ENCODE assay signal across 39 mouse cellular contexts in the genomic region with DNA sequence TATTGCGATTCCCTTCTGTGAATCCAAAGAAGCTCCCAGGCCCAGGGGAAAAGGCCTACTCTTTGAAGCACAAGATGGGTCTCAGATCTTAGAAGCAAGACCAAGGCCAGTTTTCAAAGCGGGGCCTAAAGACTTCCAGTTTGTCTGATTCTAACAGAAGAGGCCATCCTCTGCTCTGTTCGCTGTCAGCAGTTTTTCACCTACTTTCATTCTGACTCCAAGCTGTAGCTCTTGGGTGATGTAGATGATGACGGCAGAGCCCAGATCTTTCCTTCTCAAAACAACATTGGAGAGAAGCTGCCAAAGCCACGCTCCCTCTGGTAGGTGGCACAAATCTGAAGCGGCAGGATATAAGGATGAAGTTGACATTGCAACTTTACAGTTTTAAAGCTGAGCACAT. TPM values are rescaled to one million over a fixed set of nuclear protein-coding genes. Genes with fewer than 3 reads are reported as not detected.
A peak's percentile ranks its signal among the peaks of the same experiment; 100 is the strongest.
DNase-seq lines count a peak whose midpoint lies in the region; ATAC-seq and TF ChIP-seq lines count a peak whose summit lies in the region.
"Had no signal": no experiment of that assay in that cellular context is flagged by ENCODE, and none has a peak within 500 bp of the region (broad histone marks: within the 10 kb centered on the region; RNA-seq: fewer than 3 reads in every experiment).

No protein-coding gene starts in this region.

- peak overlapping the region; percentile 90 for H3K4me2 ChIP-seq in CH12.LX (ENCODE audit: insufficient read depth, low read depth, poor library complexity, severe bottlenecking)
- no peak overlapping the region for H3K4me2 ChIP-seq in hindbrain, embryonic 14.5 days (replicated peaks)
- H3K4me2 ChIP-seq: embryonic facial prominence, embryonic 15.5 days; forebrain, embryonic 12.5 days; heart, embryonic 13.5 days; hindbrain, embryonic 15.5 days; intestine, embryonic 15.5 days; limb, embryonic 12.5 days; liver, embryonic 12.5 days; midbrain, embryonic 15.5 days; neural tube, embryonic 15.5 days had no signal

- H3K79me2 ChIP-seq in CH12.LX (replicated peaks; ENCODE audit: control insufficient read depth, extremely low read depth, insufficient read depth, poor library complexity, severe bottlenecking) (no peaks in the 10 kb centered on the region), MEL (ENCODE audit: control insufficient read depth, insufficient read depth, low read length, poor library complexity) (no peaks in the 10 kb centered on the region)

- H3K4me1 ChIP-seq in CH12.LX (ENCODE audit: control insufficient read depth in 1 of 2, insufficient read depth in 2 of 2) (peaks cover 27 to 64% of the 10 kb centered on the region in 2 experiments), MEL (ENCODE audit: control insufficient read depth in 1 of 2, insufficient read depth in 2 of 2, low read length in 2 of 2) (peaks cover 18 to 27% of the 10 kb centered on the region in 2 experiments)
- no peaks in the 10 kb centered on the region for H3K4me1 ChIP-seq in hindbrain, embryonic 14.5 days (replicated peaks; ENCODE audit: control insufficient read depth, insufficient read depth, low read length)
- H3K4me1 ChIP-seq: embryonic facial prominence, embryonic 10.5 days; embryonic facial prominence, embryonic 15.5 days; forebrain, embryonic 12.5 days; hindbrain, embryonic 15.5 days; intestine, embryonic 15.5 days; limb, embryonic 12.5 days; midbrain, embryonic 15.5 days; neural tube, embryonic 15.5 days had no signal

- H3K9me3 ChIP-seq in CH12.LX (replicated peaks; ENCODE audit: low read length) = no peaks in the 10 kb centered on the region
- no peaks in the 10 kb centered on the region for H3K9me3 ChIP-seq in MEL (replicated peaks; ENCODE audit: insufficient read depth, low read length)
- no peaks in the 10 kb centered on the region for H3K9me3 ChIP-seq in hindbrain, embryonic 14.5 days (ENCODE audit: control insufficient read depth, low read length)
- H3K9me3 ChIP-seq: embryonic facial prominence, embryonic 10.5 days; embryonic facial prominence, embryonic 15.5 days; forebrain, embryonic 12.5 days; heart, embryonic 13.5 days; hindbrain, embryonic 15.5 days; intestine, embryonic 15.5 days; limb, embryonic 12.5 days; liver, embryonic 12.5 days; midbrain, embryonic 15.5 days; neural tube, embryonic 15.5 days had no signal

- DNase-seq in CD4-positive, CD25-positive, alpha-beta regulatory T cell, adult 2 months (ENCODE audit: low read depth, low spot score) = peak; percentile 72
- DNase-seq in CH12.LX (ENCODE audit: extremely low read depth) = peak; percentile 66
- DNase-seq in MEL (ENCODE audit: low read depth, low spot score) = peak; percentile 43
- no peak for DNase-seq in hindbrain, embryonic 14.5 days (ENCODE audit: low spot score)
- no peak for DNase-seq in lung, postnatal 14 days
- DNase-seq in urinary bladder, postnatal 4 days (ENCODE audit: low spot score in 2 of 2) = no peak
- DNase-seq: adrenal gland, adult 8-10 months; B cell, adult 2 months; cerebellum, adult 8-10 months; cerebellum, postnatal 25 days; forebrain, postnatal 0 days; heart, adult 2 months; heart, postnatal 10 days; kidney, adult 2 months; kidney, postnatal 36 days; layer of hippocampus, postnatal 36 days; lung, adult 2 months; lung, postnatal 10 days; retina, postnatal 1 day; right cerebral cortex, postnatal 14 days had no signal

- dilution Hi-C loops in CH12.LX (cut with MboI; ENCODE audit: extremely low pct_ligation_motif_present, extremely low pct_unique_long_range_greater_than_20kb, low sequenced_read_pairs) = no loop called here

- TF ChIP-seq CTCF in CH12.LX (conservative IDR thresholded peaks at IDR 0.05 in 1 of 2, IDR thresholded peaks at IDR 0.05 in 1 of 2; ENCODE audit: low read depth in 2 of 2, low read length in 2 of 2) (no peak), MEL (IDR thresholded peaks at IDR 0.05 in 2 of 3, conservative IDR thresholded peaks at IDR 0.05 in 1 of 3; ENCODE audit: control insufficient read depth in 1 of 3, insufficient read depth in 1 of 3, low read depth in 2 of 3, low read length in 3 of 3, poor library complexity in 1 of 3, severe bottlenecking in 1 of 3) (no peak)

- TF ChIP-seq POLR2A in CH12.LX (IDR thresholded peaks at IDR 0.05; ENCODE audit: low read depth, low read length) = no peak
- TF ChIP-seq POLR2A in MEL (IDR thresholded peaks at IDR 0.05; ENCODE audit: control insufficient read depth in 1 of 2, insufficient read depth in 1 of 2, low read depth in 1 of 2, low read length in 2 of 2, poor library complexity in 1 of 2) = no peak

- WGBS in hindbrain, embryonic 14.5 days = 93% methylated on average over 6 of the region's 6 CpGs

- no peak overlapping the region for H3K4me3 ChIP-seq in CH12.LX (replicated peaks in 1 of 3; ENCODE audit: low read depth in 2 of 3, low read length in 2 of 3, poor library complexity in 1 of 3)
- H3K4me3 ChIP-seq in MEL (ENCODE audit: control insufficient read depth in 1 of 2, insufficient read depth in 1 of 2, low read depth in 2 of 2, low read length in 2 of 2) = no peak overlapping the region
- no peak overlapping the region for H3K4me3 ChIP-seq in hindbrain, embryonic 14.5 days (replicated peaks; ENCODE audit: low read length)
- H3K4me3 ChIP-seq: embryonic facial prominence, embryonic 10.5 days; embryonic facial prominence, embryonic 15.5 days; forebrain, embryonic 12.5 days; heart, adult 2 months; heart, embryonic 13.5 days; hindbrain, embryonic 15.5 days; intestine, embryonic 15.5 days; layer of hippocampus, adult 2 months; limb, embryonic 12.5 days; liver, embryonic 12.5 days; midbrain, embryonic 15.5 days; neural tube, embryonic 15.5 days had no signal

- TF ChIP-seq RAD21 in CH12.LX (IDR thresholded peaks at IDR 0.05; ENCODE audit: low read depth, low read length) (no peak), MEL (IDR thresholded peaks at IDR 0.05; ENCODE audit: low read depth, low read length) (no peak)

- peak overlapping the region; percentile 90 for H3K9ac ChIP-seq in CH12.LX (ENCODE audit: insufficient read depth, low read depth)
- no peak overlapping the region for H3K9ac ChIP-seq in MEL (ENCODE audit: control insufficient read depth, low read depth, low read length, poor library complexity, severe bottlenecking)
- no peak overlapping the region for H3K9ac ChIP-seq in hindbrain, embryonic 14.5 days
- H3K9ac ChIP-seq: embryonic facial prominence, embryonic 15.5 days; forebrain, embryonic 12.5 days; forebrain, postnatal 0 days; heart, embryonic 13.5 days; hindbrain, embryonic 15.5 days; intestine, embryonic 15.5 days; limb, embryonic 12.5 days; liver, embryonic 12.5 days; midbrain, embryonic 15.5 days; neural tube, embryonic 15.5 days had no signal

- in situ Hi-C loops in CH12.LX (cut with MboI; ENCODE audit: low pct_ligation_motif_present, low pct_unique_long_range_greater_than_20kb, low sequenced_read_pairs) = no loop called here

- TF ChIP-seq EP300 in CH12.LX (IDR thresholded peaks at IDR 0.05; ENCODE audit: low read length) (peak; percentile 66), MEL (IDR thresholded peaks at IDR 0.05; ENCODE audit: low read depth in 1 of 2, low read length in 2 of 2) (no peak)

- no peaks in the 10 kb centered on the region for H3K36me3 ChIP-seq in CH12.LX (replicated peaks in 1 of 2; ENCODE audit: control insufficient read depth in 1 of 2, insufficient read depth in 1 of 2, low read length in 1 of 2)
- peaks cover 0 to 25% of the 10 kb centered on the region in 2 experiments; a peak in 2 of 4 replicates for H3K36me3 ChIP-seq in MEL (ENCODE audit: control insufficient read depth in 1 of 2, insufficient read depth in 2 of 2, low read length in 2 of 2)
- no peaks in the 10 kb centered on the region for H3K36me3 ChIP-seq in hindbrain, embryonic 14.5 days (replicated peaks; ENCODE audit: control insufficient read depth, insufficient read depth)
- H3K36me3 ChIP-seq: embryonic facial prominence, embryonic 10.5 days; embryonic facial prominence, embryonic 15.5 days; forebrain, embryonic 12.5 days; heart, embryonic 13.5 days; hindbrain, embryonic 15.5 days; intestine, embryonic 15.5 days; limb, embryonic 12.5 days; liver, embryonic 12.5 days; midbrain, embryonic 15.5 days; neural tube, embryonic 15.5 days had no signal

- peak; percentile 44 for ATAC-seq in inflammation-experienced regulatory T-cells, adult 6 months
- no peak for ATAC-seq in hindbrain, embryonic 14.5 days (ENCODE audit: low FRiP score)
- ATAC-seq: forebrain, postnatal 0 days; intestine, embryonic 15.5 days; liver, embryonic 12.5 days; midbrain, embryonic 15.5 days had no signal

- H3K27me3 ChIP-seq in CH12.LX (replicated peaks) (no peaks in the 10 kb centered on the region), MEL (ENCODE audit: control insufficient read depth in 1 of 2, insufficient read depth in 2 of 2, low read length in 2 of 2) (no peaks in the 10 kb centered on the region)
- H3K27me3 ChIP-seq in hindbrain, embryonic 14.5 days (ENCODE audit: control insufficient read depth, insufficient read depth, low read length) = no peaks in the 10 kb centered on the region
- H3K27me3 ChIP-seq: embryonic facial prominence, embryonic 15.5 days; forebrain, embryonic 12.5 days; heart, embryonic 13.5 days; hindbrain, embryonic 15.5 days; intestine, embryonic 15.5 days; limb, embryonic 12.5 days; liver, embryonic 12.5 days; midbrain, embryonic 15.5 days; neural tube, embryonic 15.5 days had no signal

- peak overlapping the region; percentile 79 for H3K27ac ChIP-seq in CH12.LX (ENCODE audit: insufficient read depth, low read depth)
- H3K27ac ChIP-seq in MEL (ENCODE audit: control insufficient read depth, low read depth, low read length) = no peak overlapping the region
- no peak overlapping the region for H3K27ac ChIP-seq in hindbrain, embryonic 14.5 days
- H3K27ac ChIP-seq: embryonic facial prominence, embryonic 10.5 days; embryonic facial prominence, embryonic 15.5 days; forebrain, embryonic 12.5 days; heart, adult 2 months; heart, embryonic 13.5 days; hindbrain, embryonic 15.5 days; intestine, embryonic 15.5 days; layer of hippocampus, adult 2 months; limb, embryonic 12.5 days; liver, embryonic 12.5 days; midbrain, embryonic 15.5 days; neural tube, embryonic 15.5 days had no signal

RNA-seq across cellular contexts. Expression of a gene that starts 33.1 kb away (rescaled TPM):
- total RNA-seq in CH12.LX (2012; rRNA removed) (1.6 TPM in 2 replicates), CH12.LX (2014; rRNA removed) (4.9 and 5.8 TPM in 2 replicates), MEL (2012; rRNA removed) (not detected in 2 replicates)
- polyA plus RNA-seq in CH12.LX (2012; ENCODE audit: insufficient read length, low read depth) (1.2 and 1.6 TPM in 2 replicates), MEL (2012; ENCODE audit: insufficient read depth in 1 of 2, insufficient read length in 2 of 2, low read depth in 1 of 2, low replicate concordance in 2 of 2, missing spikeins in 1 of 2) (under 1 TPM in 1 of 2 experiments, not detected in 1; 0.07 TPM)
- 1 to 10 TPM in 2 of 3 experiments, under 1 TPM in 1; 0.20 to 3.1 (median 1.7) TPM for polyA plus RNA-seq in inflammation-experienced regulatory T-cells, adult 6 months (2017; shearing (Covaris generic))
- polyA plus RNA-seq in hindbrain, embryonic 14.5 days (2014; fragmentation: Nextera tagmentation; extraction: Ambion mirVana) = 0.53 and 1.5 TPM in 2 replicates

RNA-seq across cellular contexts. Expression of a gene that starts 42.9 kb away (rescaled TPM):
- total RNA-seq in CH12.LX (2012; rRNA removed) (0.08 and 0.25 TPM in 2 replicates), CH12.LX (2014; rRNA removed) (not detected in 2 replicates), MEL (2012; rRNA removed) (not detected in 2 replicates)
- polyA plus RNA-seq in CH12.LX (2012; ENCODE audit: insufficient read length, low read depth) (not detected in 2 replicates), MEL (2012; ENCODE audit: insufficient read depth in 1 of 2, insufficient read length in 2 of 2, low read depth in 1 of 2, low replicate concordance in 2 of 2, missing spikeins in 1 of 2) (not detected)
- not detected for polyA plus RNA-seq in inflammation-experienced regulatory T-cells, adult 6 months (2017; shearing (Covaris generic))
- polyA plus RNA-seq in hindbrain, embryonic 14.5 days (2014; fragmentation: Nextera tagmentation; extraction: Ambion mirVana) = not detected in 2 replicates
- total RNA-seq: adrenal gland, adult 8-10 months; adrenal gland, postnatal 4 days; forebrain, postnatal 0 days; gastrocnemius, adult 8-10 months; gastrocnemius, postnatal 4 days; heart, adult 2 months; heart, postnatal 10 days; hematopoietic stem cell, adult 5-6 weeks; layer of hippocampus, adult 2 months; layer of hippocampus, postnatal 36 days; left cerebral cortex, postnatal 25 days had no signal
- polyA plus RNA-seq: embryonic facial prominence, embryonic 10.5 days; embryonic facial prominence, embryonic 15.5 days; forebrain, embryonic 12.5 days; forebrain, postnatal 0 days; heart, adult 2 months; heart, embryonic 13.5 days; hindbrain, embryonic 15.5 days; intestine, embryonic 15.5 days; kidney, embryonic 16.5 days; limb, embryonic 12.5 days; liver, embryonic 12.5 days; lung, adult 2 months; midbrain, embryonic 15.5 days; neural tube, embryonic 15.5 days; thymus, postnatal 0 days had no signal

Comparison
In these comparisons a context has a peak if more than half of its experiments do, and no peak if none do; other contexts are left out.
1. DNase-seq: peak in CD4-positive, CD25-positive, alpha-beta regulatory T cell, adult 2 months (single experiment), CH12.LX (single experiment) and MEL (single experiment); none in hindbrain, embryonic 14.5 days (single experiment), lung, postnatal 14 days (single experiment) and urinary bladder, postnatal 4 days (0 of 2).